Comparison of ENCODE assay signal across 10 mouse cellular contexts in genomic region chr9:96952310-96952975, GRCm38 (mm10). TPM values are rescaled to one million over a fixed set of nuclear protein-coding genes. Genes with fewer than 3 reads are reported as not detected.
DNase-seq lines count a peak whose midpoint lies in the region; ATAC-seq and TF ChIP-seq lines count a peak whose summit lies in the region.
"Had no signal": no experiment of that assay in that cellular context is flagged by ENCODE, and none has a peak within 500 bp of the region (broad histone marks: within the 10 kb centered on the region; RNA-seq: fewer than 3 reads in every experiment).

No protein-coding gene starts in this region.

- 9% methylated on average over 9 of the region's 9 CpGs for WGBS in heart, adult 2 months
- 30% methylated on average over 9 of the region's 9 CpGs for WGBS in lung, embryonic 14.5 days
- 21% methylated on average over 9 of the region's 9 CpGs for WGBS in macrophage (ENCODE audit: missing documents)
- 89% methylated on average over 9 of the region's 9 CpGs for WGBS in midbrain, embryonic 11.5 days

- TF ChIP-seq POLR2A in heart, adult 2 months (IDR thresholded peaks at IDR 0.05; ENCODE audit: insufficient read depth, low read depth, low read length), result no peak

- no peaks in the 10 kb centered on the region for H3K9me3 ChIP-seq in lung, embryonic 14.5 days (ENCODE audit: low read depth, low read length)
- H3K9me3 ChIP-seq in midbrain, embryonic 11.5 days (ENCODE audit: control insufficient read depth, low read length), result no peaks in the 10 kb centered on the region
- H3K9me3 ChIP-seq: megakaryocyte, embryonic 14.5 days had no signal

- no peak for TF ChIP-seq CTCF in heart, adult 2 months (IDR thresholded peaks at IDR 0.05)
- no peak for TF ChIP-seq CTCF in lung, embryonic 14.5 days (IDR thresholded peaks at IDR 0.05; ENCODE audit: low read depth)

- no peak overlapping the region for H3K4me2 ChIP-seq in lung, embryonic 14.5 days
- H3K4me2 ChIP-seq in midbrain, embryonic 11.5 days, result no peak overlapping the region

- TF ChIP-seq EP300 in heart, adult 2 months (IDR thresholded peaks at IDR 0.05; ENCODE audit: insufficient read depth, low read depth, low read length), result 0 out of 2 replicates have a peak, but pooled peaks have one; percentile 5

- peak overlapping the region; percentile 82 for H3K27ac ChIP-seq in heart, adult 2 months
- no peak overlapping the region for H3K27ac ChIP-seq in lung, embryonic 14.5 days (ENCODE audit: low read depth)
- H3K27ac ChIP-seq in macrophage, result peak overlapping the region; percentile 74
- no peak overlapping the region for H3K27ac ChIP-seq in midbrain, embryonic 11.5 days (ENCODE audit: low read depth, low read length)

- H3K4me3 ChIP-seq in heart, adult 2 months, result no peak overlapping the region
- no peak overlapping the region for H3K4me3 ChIP-seq in lung, embryonic 14.5 days (ENCODE audit: low read depth, low read length)
- no peak overlapping the region for H3K4me3 ChIP-seq in macrophage (ENCODE audit: inconsistent target)
- no peak overlapping the region for H3K4me3 ChIP-seq in midbrain, embryonic 11.5 days (ENCODE audit: low read depth, low read length)
- H3K4me3 ChIP-seq: megakaryocyte, embryonic 14.5 days had no signal

- H3K4me1 ChIP-seq in heart, adult 2 months (ENCODE audit: control insufficient read depth, insufficient read depth, low read length), result peaks cover 10% of the 10 kb centered on the region
- peaks cover 12% of the 10 kb centered on the region; the same call in 1 of the 2 replicates for H3K4me1 ChIP-seq in lung, embryonic 14.5 days (ENCODE audit: insufficient read depth)
- H3K4me1 ChIP-seq in midbrain, embryonic 11.5 days (ENCODE audit: control insufficient read depth, insufficient read depth, low read length), result peaks cover 32% of the 10 kb centered on the region
- H3K4me1 ChIP-seq: megakaryocyte, embryonic 14.5 days had no signal

- no peaks in the 10 kb centered on the region for H3K79me2 ChIP-seq in heart, adult 2 months (replicated peaks; ENCODE audit: control insufficient read depth, insufficient read depth, low read length)
- H3K79me2 ChIP-seq in macrophage (ENCODE audit: inconsistent target), result no peaks in the 10 kb centered on the region

- no peaks in the 10 kb centered on the region for H3K36me3 ChIP-seq in heart, adult 2 months (ENCODE audit: control insufficient read depth, insufficient read depth, low read length)
- no peaks in the 10 kb centered on the region for H3K36me3 ChIP-seq in lung, embryonic 14.5 days (ENCODE audit: insufficient read depth)
- no peaks in the 10 kb centered on the region for H3K36me3 ChIP-seq in macrophage (ENCODE audit: inconsistent target)
- H3K36me3 ChIP-seq in midbrain, embryonic 11.5 days (ENCODE audit: control insufficient read depth, insufficient read depth, low read length), result no peaks in the 10 kb centered on the region

- no peak for DNase-seq in heart, adult 2 months
- no peak for DNase-seq in heart, postnatal 10 days
- DNase-seq in lung, embryonic 14.5 days, result peak; percentile 11
- no peak for DNase-seq in lung, postnatal 36 days
- peak; percentile 49 for DNase-seq in adrenal gland, postnatal 14 days
- no peak for DNase-seq in midbrain, embryonic 11.5 days (ENCODE audit: low spot score, missing footprints)
- DNase-seq: kidney, adult 8-10 months had no signal

- no peak for ATAC-seq in lung, embryonic 14.5 days (ENCODE audit: insufficient read depth)
- ATAC-seq in midbrain, embryonic 11.5 days (ENCODE audit: low FRiP score), result no peak
- ATAC-seq in activated CD4-positive, CD25-positive, alpha-beta regulatory T cell, adult 4 months, result no peak

- H3K27me3 ChIP-seq in heart, adult 2 months (ENCODE audit: control insufficient read depth, insufficient read depth, low read length), result no peaks in the 10 kb centered on the region
- H3K27me3 ChIP-seq in lung, embryonic 14.5 days (ENCODE audit: insufficient read depth, low read length), result no peaks in the 10 kb centered on the region
- H3K27me3 ChIP-seq in midbrain, embryonic 11.5 days (ENCODE audit: control insufficient read depth, insufficient read depth, low read length), result no peaks in the 10 kb centered on the region

- no peak overlapping the region for H3K9ac ChIP-seq in heart, adult 2 months (ENCODE audit: low read depth, low read length)
- H3K9ac ChIP-seq in lung, embryonic 14.5 days, result no peak overlapping the region
- H3K9ac ChIP-seq in midbrain, embryonic 11.5 days (ENCODE audit: low read length), result no peak overlapping the region

- intact Hi-C loops in heart, adult 2 months (cut with DNase I), result loop anchor here (5.0 kb wide), 1 partner anchor 195 kb away; no protein-coding TSS in a partner anchor
- intact Hi-C loops in heart, postnatal 10 days (cut with DNase I), result no loop called here

RNA-seq across cellular contexts. Expression of gene Pxylp1, which starts 60.0 kb away (rescaled TPM):
- 10 to 100 TPM; 16.3 to 16.9 TPM for total RNA-seq in heart, adult 2 months (2021)
- 6.5 and 9.5 TPM in 2 replicates for polyA plus RNA-seq in heart, adult 2 months (2012; rRNA removed)
- total RNA-seq in heart, postnatal 10 days (2021), result 10 to 100 TPM; 15.6 to 17.0 TPM
- 17.2 and 17.4 TPM in 2 replicates for polyA plus RNA-seq in lung, embryonic 14.5 days (2014; fragmentation: Nextera tagmentation; extraction: Ambion mirVana)
- 8.0 and 8.4 TPM in 2 replicates for total RNA-seq in adrenal gland, postnatal 14 days (2021)
- 1 to 10 TPM in 4 of 26 experiments, under 1 TPM in 8, not detected in 14; 0.25 to 2.5 (median 0.56) TPM for total RNA-seq in macrophage (2018; cell fraction: chromatin; rRNA removed)
- under 1 TPM; 0.24 to 0.83 (median 0.52) TPM for total RNA-seq in macrophage (2018; cell fraction: cytosol; rRNA removed)
- 1 to 10 TPM in 5 of 26 experiments, under 1 TPM in 20, not detected in 1; 0.17 to 3.7 (median 0.58) TPM for total RNA-seq in macrophage (2018; cell fraction: nucleus; rRNA removed)
- polyA plus RNA-seq in macrophage (2018), result 0.19 to 1.3 TPM (median 0.67 TPM) in 3 replicates
- 63.8 and 71.8 TPM in 2 replicates for polyA plus RNA-seq in midbrain, embryonic 11.5 days (2014; fragmentation: Nextera tagmentation; extraction: Ambion mirVana)
- 10 to 100 TPM; 10.5 to 11.5 TPM for polyA plus RNA-seq in activated CD4-positive, CD25-positive, alpha-beta regulatory T cell, adult 4 months (2017; shearing (Covaris generic))

Comparison
In these comparisons a context has a peak if more than half of its experiments do, and no peak if none do; other contexts are left out.
1. DNase-seq: peak in lung, embryonic 14.5 days (single experiment) and adrenal gland, postnatal 14 days (single experiment); none in heart, adult 2 months (0 of 2), heart, postnatal 10 days (0 of 2), lung, postnatal 36 days (single experiment) and midbrain, embryonic 11.5 days (single experiment).
2. H3K27ac ChIP-seq: peak in heart, adult 2 months (single experiment) and macrophage (single experiment); none in lung, embryonic 14.5 days (single experiment) and midbrain, embryonic 11.5 days (single experiment).